Mouse (Mus musculus): ENCODE measurements at regions not wholly inside any gene's neighbourhood (a gene's known extent, or its start where the extent isn't known, plus 50 kb on each side); places are given as distances from the start of the nearest gene placed in this dataset.

GRCm38 (mm10) chr16:91156506-91156905, 61.6 kb upstream of the 4932438H23Rik start:
- no peak for DNase-seq (ENCODE audit: low read depth, low spot score)

GRCm38 (mm10) chr16:91160679-91161078, 64.6 kb upstream of the Olig2 start:
- DNase-seq (ENCODE audit: low read depth, low spot score): no peak

- DNase-seq (ENCODE audit: low read depth, low spot score): peak; percentile 73
These were observed 63.6 kb upstream of the Olig2 start for GRCm38 (mm10) chr16:91161616-91162015.

- DNase-seq (ENCODE audit: low read depth, low spot score): no peak
These were observed 62.9 kb upstream of the Olig2 start for GRCm38 (mm10) chr16:91162381-91162780.

GRCm38 (mm10) chr16:91165906-91166305, 59.4 kb upstream of the Olig2 start:
- DNase-seq (ENCODE audit: low read depth, low spot score): no peak

GRCm38 (mm10) chr16:91166866-91167265, 58.4 kb upstream of the Olig2 start:
- DNase-seq (ENCODE audit: low read depth, low spot score): peak; percentile 66

GRCm38 (mm10) chr16:91168398-91168797, 56.9 kb upstream of the Olig2 start:
- DNase-seq (ENCODE audit: low read depth, low spot score): no peak

- no peak for DNase-seq (ENCODE audit: low read depth, low spot score)
These were observed 55.4 kb upstream of the Olig2 start for GRCm38 (mm10) chr16:91169829-91170228.

- no peak for DNase-seq (ENCODE audit: low read depth, low spot score)
These were observed 53.3 kb upstream of the Olig2 start for GRCm38 (mm10) chr16:91171911-91172440.

- DNase-seq (ENCODE audit: low read depth, low spot score): no peak
These were observed 52.7 kb upstream of the Olig2 start for GRCm38 (mm10) chr16:91172510-91172909.

GRCm38 (mm10) chr16:91173241-91173640, 52.0 kb upstream of the Olig2 start:
- DNase-seq (ENCODE audit: low read depth, low spot score): no peak

- no peak for DNase-seq (ENCODE audit: low read depth, low spot score)
These were observed 51.4 kb upstream of the Olig2 start for GRCm38 (mm10) chr16:91173870-91174278.

- DNase-seq (ENCODE audit: low read depth, low spot score): no peak
These were observed 50.9 kb upstream of the Olig2 start for GRCm38 (mm10) chr16:91174401-91174800.
